ENCODE assay signal across 8 mouse cellular contexts in genomic region chr2:69802911-69803312, GRCm38 (mm10). TPM values are rescaled to one million over a fixed set of nuclear protein-coding genes. Genes with fewer than 3 reads are reported as not detected.
DNase-seq lines count a peak whose midpoint lies in the region; ATAC-seq and TF ChIP-seq lines count a peak whose summit lies in the region.

No protein-coding gene starts in this region.

- TF ChIP-seq CTCF in liver, postnatal 0 days (IDR thresholded peaks at IDR 0.05; ENCODE audit: low read depth) = peak; percentile 97

- no peaks in the 10 kb centered on the region for H3K27me3 ChIP-seq in intestine, embryonic 16.5 days (replicated peaks; ENCODE audit: control insufficient read depth, insufficient read depth, low read length)
- no peaks in the 10 kb centered on the region for H3K27me3 ChIP-seq in liver, postnatal 0 days (ENCODE audit: insufficient read depth, low read length)

- H3K9ac ChIP-seq in intestine, embryonic 16.5 days (ENCODE audit: low read depth, low read length) = no peak overlapping the region
- H3K9ac ChIP-seq in liver, postnatal 0 days (replicated peaks) = no peak overlapping the region

- no peak overlapping the region for H3K27ac ChIP-seq in intestine, embryonic 16.5 days (ENCODE audit: low read length)
- H3K27ac ChIP-seq in liver, postnatal 0 days (ENCODE audit: low read depth) = no peak overlapping the region

- H3K4me2 ChIP-seq in intestine, embryonic 16.5 days (ENCODE audit: low read depth, low read length) = no peak overlapping the region
- peak overlapping the region; percentile 56 for H3K4me2 ChIP-seq in liver, postnatal 0 days (ENCODE audit: low read depth, low read length)

- no peak for TF ChIP-seq EP300 in liver, postnatal 0 days (IDR thresholded peaks at IDR 0.05; ENCODE audit: low read depth)

- H3K36me3 ChIP-seq in intestine, embryonic 16.5 days (ENCODE audit: control insufficient read depth, insufficient read depth, low read length) = no peaks in the 10 kb centered on the region
- no peaks in the 10 kb centered on the region for H3K36me3 ChIP-seq in liver, postnatal 0 days (replicated peaks; ENCODE audit: insufficient read depth, low read length)

- DNase-seq in 416B (ENCODE audit: low read depth) (peak; percentile 91), ES-CJ7 (ENCODE audit: low read depth, low spot score) (peak; percentile 72)
- peak; percentile 38 for DNase-seq in cerebellum, adult 11 months
- DNase-seq in gastrocnemius, adult 8-10 months (ENCODE audit: low spot score in 2 of 2) = peak; percentile 59 to 62
- peak; percentile 88 for DNase-seq in liver, postnatal 0 days
- DNase-seq in ovary, postnatal 36 days (ENCODE audit: low spot score) = peak; percentile 69
- DNase-seq in urinary bladder, postnatal 25 days (ENCODE audit: low spot score) = peak; percentile 74

- no peaks in the 10 kb centered on the region for H3K9me3 ChIP-seq in intestine, embryonic 16.5 days (ENCODE audit: control insufficient read depth, low read length)
- H3K9me3 ChIP-seq in liver, postnatal 0 days (ENCODE audit: low read length) = no peaks in the 10 kb centered on the region

- H3K4me3 ChIP-seq in intestine, embryonic 16.5 days (ENCODE audit: low read length) = no peak overlapping the region
- H3K4me3 ChIP-seq in liver, postnatal 0 days (ENCODE audit: low read depth, low read length) = peak overlapping the region; percentile 14

- H3K4me1 ChIP-seq in intestine, embryonic 16.5 days (ENCODE audit: control insufficient read depth, insufficient read depth, low read length) = no peaks in the 10 kb centered on the region
- H3K4me1 ChIP-seq in liver, postnatal 0 days (ENCODE audit: insufficient read depth) = peaks cover 9% of the 10 kb centered on the region; the same call in 1 of the 2 replicates

- 47% methylated on average over 5 of the region's 5 CpGs for WGBS in intestine, embryonic 16.5 days
- WGBS in liver, postnatal 0 days (ENCODE audit: insufficient replicate concordance) = 31% methylated on average over 5 of the region's 5 CpGs

- peak; percentile 94 for ATAC-seq in intestine, embryonic 16.5 days
- peak; percentile 94 for ATAC-seq in liver, postnatal 0 days

RNA-seq across cellular contexts. Expression of gene Phospho2, which starts 13.5 kb away (rescaled TPM):
- total RNA-seq in gastrocnemius, adult 8-10 months (2022) = 10 to 100 TPM; 17.4 to 22.6 (median 20.3) TPM
- 22.4 and 23.1 TPM in 2 replicates for polyA plus RNA-seq in intestine, embryonic 16.5 days (2015; fragmentation: Nextera tagmentation; extraction: Ambion mirVana)
- 13.0 and 13.5 TPM in 2 replicates for polyA plus RNA-seq in liver, postnatal 0 days (2015; fragmentation: Nextera tagmentation; extraction: Ambion mirVana)

RNA-seq across cellular contexts. Expression of gene Ccdc173, which starts 13.5 kb away (rescaled TPM):
- under 1 TPM; 0.27 to 0.49 (median 0.37) TPM for total RNA-seq in gastrocnemius, adult 8-10 months (2022)
- polyA plus RNA-seq in intestine, embryonic 16.5 days (2015; fragmentation: Nextera tagmentation; extraction: Ambion mirVana) = 0.84 and 0.97 TPM in 2 replicates
- polyA plus RNA-seq in liver, postnatal 0 days (2015; fragmentation: Nextera tagmentation; extraction: Ambion mirVana) = 0.29 and 0.30 TPM in 2 replicates

RNA-seq across cellular contexts. Expression of gene Klhl23, which starts 18.8 kb away (rescaled TPM):
- total RNA-seq in gastrocnemius, adult 8-10 months (2022) = 10 to 100 TPM in 2 of 4 experiments, 1 to 10 TPM in 2; 6.8 to 14.0 (median 10.0) TPM
- polyA plus RNA-seq in intestine, embryonic 16.5 days (2015; fragmentation: Nextera tagmentation; extraction: Ambion mirVana) = 29.5 and 31.1 TPM in 2 replicates
- polyA plus RNA-seq in liver, postnatal 0 days (2015; fragmentation: Nextera tagmentation; extraction: Ambion mirVana) = 3.9 and 5.6 TPM in 2 replicates

RNA-seq across cellular contexts. Expression of gene Ssb, which starts 58.5 kb away (rescaled TPM):
- 10 to 100 TPM; 38.7 to 51.8 (median 45.2) TPM for total RNA-seq in gastrocnemius, adult 8-10 months (2022)
- 223 and 249 TPM in 2 replicates for polyA plus RNA-seq in intestine, embryonic 16.5 days (2015; fragmentation: Nextera tagmentation; extraction: Ambion mirVana)
- 112 and 128 TPM in 2 replicates for polyA plus RNA-seq in liver, postnatal 0 days (2015; fragmentation: Nextera tagmentation; extraction: Ambion mirVana)

Comparison
In these comparisons a context has a peak if more than half of its experiments do, and no peak if none do; other contexts are left out.
1. DNase-seq: peak in every context shown above with its lines; median percentile 91 in 416B; 88 in liver, postnatal 0 days; 74 in urinary bladder, postnatal 25 days; 72 in ES-CJ7; 69 in ovary, postnatal 36 days; 60 in gastrocnemius, adult 8-10 months; 38 in cerebellum, adult 11 months.